In genomic region chr7:145337889-145338288, GRCm38 (mm10) we compare ENCODE assay signal across 25 mouse cellular contexts. TPM values are rescaled to one million over a fixed set of nuclear protein-coding genes. Genes with fewer than 3 reads are reported as not detected.
"Had no signal": no experiment of that assay in that cellular context is flagged by ENCODE, and none has a peak within 500 bp of the region (broad histone marks: within the 10 kb centered on the region; RNA-seq: fewer than 3 reads in every experiment).

No protein-coding gene starts in this region.

- H3K9ac ChIP-seq: limb, embryonic 12.5 days; limb, embryonic 15.5 days; liver, embryonic 14.5 days; liver, postnatal 0 days; lung, embryonic 14.5 days; midbrain, embryonic 13.5 days; neural tube, embryonic 13.5 days had no signal

- ATAC-seq: liver, postnatal 0 days; lung, postnatal 0 days; midbrain, embryonic 13.5 days; midbrain, embryonic 16.5 days had no signal

- H3K27ac ChIP-seq: limb, embryonic 12.5 days; limb, embryonic 15.5 days; liver, embryonic 14.5 days; macrophage; midbrain, embryonic 13.5 days; neural tube, embryonic 13.5 days; stomach, postnatal 0 days had no signal

- DNase-seq: kidney, adult 8-10 months; kidney, postnatal 14 days; kidney, postnatal 4 days; left cerebral cortex, postnatal 4 days; liver, postnatal 0 days; lung, embryonic 14.5 days; retina, postnatal 1 day; thymus, adult 2 months; thymus, postnatal 14 days; thymus, postnatal 4 days had no signal

- H3K4me2 ChIP-seq: limb, embryonic 12.5 days; limb, embryonic 15.5 days; liver, embryonic 11.5 days; lung, embryonic 14.5 days; midbrain, embryonic 13.5 days; neural tube, embryonic 13.5 days had no signal

- H3K27me3 ChIP-seq: limb, embryonic 12.5 days; limb, embryonic 15.5 days; midbrain, embryonic 13.5 days; neural tube, embryonic 13.5 days had no signal

- H3K9me3 ChIP-seq: limb, embryonic 12.5 days; limb, embryonic 15.5 days; midbrain, embryonic 13.5 days; neural tube, embryonic 13.5 days had no signal

- H3K36me3 ChIP-seq: limb, embryonic 12.5 days; limb, embryonic 15.5 days; midbrain, embryonic 13.5 days; neural tube, embryonic 13.5 days had no signal

- H3K4me3 ChIP-seq: limb, embryonic 12.5 days; limb, embryonic 15.5 days; midbrain, embryonic 13.5 days; myocyte; neural tube, embryonic 13.5 days had no signal

RNA-seq across cellular contexts. Expression of gene Mrgprd, which starts 23.3 kb away (rescaled TPM):
- polyA plus RNA-seq: kidney, embryonic 16.5 days; limb, embryonic 12.5 days; limb, embryonic 15.5 days; liver, embryonic 11.5 days; liver, embryonic 14.5 days; liver, postnatal 0 days; lung, postnatal 0 days; macrophage; midbrain, embryonic 13.5 days; midbrain, embryonic 16.5 days; myocyte; neural tube, embryonic 13.5 days; small intestine, adult 2 months; spleen, adult 2 months; stomach, embryonic 14.5 days; stomach, postnatal 0 days; thymus, adult 2 months had no signal

RNA-seq across cellular contexts. Expression of gene Mrgprf, which starts 37.3 kb away (rescaled TPM):
- polyA plus RNA-seq: liver, embryonic 11.5 days; macrophage had no signal
